Mouse (Mus musculus) myocyte (in vitro differentiated cells): ENCODE results near the gene Inhbb. TPM values are rescaled to one million over a fixed set of nuclear protein-coding genes. Genes with fewer than 3 reads are reported as not detected.

ENCODE experiments used
- H3K27me3 ChIP-seq: one replicate; pipeline ENCODE4 v1.6.1; 2011; ENCODE audit not compliant: control insufficient read depth, insufficient read depth, insufficient read length
- H3K36me3 ChIP-seq: one replicate; pipeline ENCODE4 v1.6.1; 2011; ENCODE audit not compliant: control insufficient read depth, insufficient read depth
- H3K4me2 ChIP-seq: one replicate; pipeline ENCODE4 v1.6.1; 2011; ENCODE audit warnings: low read depth, control low read depth
- H3K4me3 ChIP-seq: one replicate; pipeline ENCODE4 v1.5.1; 2011; ENCODE audit warnings: mild to moderate bottlenecking, control low read depth, moderate library complexity
- H3K79me2 ChIP-seq: one replicate; pipeline ENCODE4 v1.6.1; 2011; ENCODE audit not compliant: control insufficient read depth, insufficient read depth
- H3ac ChIP-seq: one replicate; pipeline ENCODE4 v1.6.1; 2011; ENCODE audit not compliant: control insufficient read depth, insufficient read length
- CEBPB ChIP-seq: IDR thresholded peaks from 2 replicates; pipeline ENCODE4 v1.6.1; 2011; ENCODE audit warnings: mild to moderate bottlenecking, moderate library complexity; ENCODE audit not compliant: poor library complexity, insufficient read depth, severe bottlenecking
- E2F4 ChIP-seq: IDR thresholded peaks from one replicate; pipeline ENCODE4 v1.6.1; 2011; ENCODE audit warnings: mild to moderate bottlenecking, control low read depth, moderate library complexity; ENCODE audit not compliant: insufficient read depth
- MAX ChIP-seq: IDR thresholded peaks from one replicate; pipeline ENCODE4 v1.6.1; 2011; ENCODE audit warnings: low read depth, mild to moderate bottlenecking, control low read depth
- MYOD1 ChIP-seq, 3 experiments: IDR thresholded peaks; one replicate each; pipeline ENCODE4 v1.6.1; 2011; ENCODE audit warnings: control low read depth in 2 of 3, low read depth in 2 of 3, mild to moderate bottlenecking in 2 of 3, moderate library complexity in 1 of 3; ENCODE audit not compliant: insufficient read length in 2 of 3, control insufficient read depth in 1 of 3
- MYOG ChIP-seq, 3 experiments: IDR thresholded peaks; one replicate each; pipeline ENCODE4 v1.6.1; 2011; ENCODE audit warnings: control low read depth in 2 of 3, low read depth in 2 of 3, mild to moderate bottlenecking in 2 of 3; ENCODE audit not compliant: insufficient read length in 2 of 3, control insufficient read depth in 1 of 3, insufficient read depth in 1 of 3
- POLR2A ChIP-seq: IDR thresholded peaks from one replicate; pipeline ENCODE4 v1.6.1; 2011; ENCODE audit warnings: low read depth, mild to moderate bottlenecking, control low read depth, moderate library complexity; ENCODE audit not compliant: insufficient read length
- POLR2AphosphoS2 ChIP-seq: IDR thresholded peaks from one replicate; pipeline ENCODE4 v1.6.1; 2011; ENCODE audit warnings: low read depth, control low read depth; ENCODE audit not compliant: insufficient read length
- REST ChIP-seq: IDR thresholded peaks from one replicate; pipeline ENCODE4 v1.6.1; 2011; ENCODE audit warnings: mild to moderate bottlenecking, control low read depth, moderate library complexity; ENCODE audit not compliant: insufficient read depth, insufficient read length
- SRF ChIP-seq: IDR thresholded peaks from one replicate; pipeline ENCODE4 v1.6.1; 2011; ENCODE audit warnings: low read depth; ENCODE audit not compliant: control insufficient read depth, insufficient read length
- TCF12 ChIP-seq: IDR thresholded peaks from one replicate; pipeline ENCODE4 v1.6.1; 2011; ENCODE audit warnings: mild to moderate bottlenecking, control low read depth; ENCODE audit not compliant: poor library complexity, insufficient read depth, severe bottlenecking
- TCF3 ChIP-seq: IDR thresholded peaks from one replicate; pipeline ENCODE4 v1.6.1; 2011; ENCODE audit warnings: low read depth, control low read depth; ENCODE audit not compliant: insufficient read length
- USF1 ChIP-seq: IDR thresholded peaks from one replicate; pipeline ENCODE4 v1.6.1; 2011; ENCODE audit warnings: low read depth, mild to moderate bottlenecking, control low read depth, moderate library complexity
- polyA plus RNA-seq: library from polyadenylated mRNA; unstranded; fragments of >200 nt; fragmentation: generic; extraction: Trizol; gene quantifications from one replicate; pipeline ENCODE4 v1.2.1, GENCODE M21; 2012; ENCODE audit warnings: missing spikeins

The Inhbb gene
- polyA plus RNA-seq, 1 experiment = 8.3 TPM

- peaks cover 7% of the 10 kb centered on the region for H3K27me3 ChIP-seq
- H3ac ChIP-seq = no peak overlapping the region
- H3K79me2 ChIP-seq = no peaks in the 10 kb centered on the region
- no peak overlapping the region for H3K4me3 ChIP-seq
- H3K36me3 ChIP-seq = no peaks in the 10 kb centered on the region
- no peak for TF ChIP-seq MYOG (IDR thresholded peaks at IDR 0.05; ENCODE audit: control insufficient read depth in 1 of 3, insufficient read depth in 1 of 3, insufficient read length in 2 of 3, low read depth in 2 of 3)
- no peak for TF ChIP-seq USF1
- TF ChIP-seq POLR2AphosphoS2 = no peak
- no peak for TF ChIP-seq MAX
- TF ChIP-seq SRF = no peak
- no peak for TF ChIP-seq MYOD1 (IDR thresholded peaks at IDR 0.05; ENCODE audit: control insufficient read depth in 1 of 3, insufficient read length in 2 of 3, low read depth in 2 of 3)
- TF ChIP-seq REST = no peak
- TF ChIP-seq TCF3 = no peak
- no peak overlapping the region for H3K4me2 ChIP-seq
These were observed 5.4 kb downstream of the Inhbb start for GRCm38 (mm10) chr1:119416610-119417009.

- TF ChIP-seq CEBPB (no peak), POLR2A (no peak), MAX (no peak), REST (no peak), SRF (no peak), MYOD1 (IDR thresholded peaks at IDR 0.05; ENCODE audit: control insufficient read depth in 1 of 3, insufficient read length in 2 of 3, low read depth in 2 of 3) (no peak), POLR2AphosphoS2 (no peak), TCF12 (no peak)
- Histone ChIP-seq H3K27me3 (peaks cover 7% of the 10 kb centered on the region), H3K4me2 (no peak overlapping the region)
These were observed 5.9 kb downstream of the Inhbb start for GRCm38 (mm10) chr1:119416177-119416576.

GRCm38 (mm10) chr1:119415151-119415550 lies 6.9 kb downstream of the Inhbb start:
- H3K36me3 ChIP-seq = no peaks in the 10 kb centered on the region

More at GRCm38 (mm10) chr1:119416177-119416576, 5.9 kb downstream of the Inhbb start:
- H3K4me3 ChIP-seq = no peak overlapping the region
- H3K36me3 ChIP-seq = no peaks in the 10 kb centered on the region
- no peak overlapping the region for H3ac ChIP-seq
- H3K79me2 ChIP-seq = no peaks in the 10 kb centered on the region

GRCm38 (mm10) chr1:119410661-119411060 lies 11.4 kb downstream of the Inhbb start:
- Histone ChIP-seq H3K4me2 (no peak overlapping the region), H3K79me2 (no peaks in the 10 kb centered on the region), H3ac (no peak overlapping the region), H3K36me3 (no peaks in the 10 kb centered on the region), H3K4me3 (no peak overlapping the region), H3K27me3 (no peaks in the 10 kb centered on the region)
- TF ChIP-seq SRF = no peak
- no peak for TF ChIP-seq POLR2A
- TF ChIP-seq E2F4 = no peak
- no peak for TF ChIP-seq REST
- TF ChIP-seq MYOD1 (IDR thresholded peaks at IDR 0.05; ENCODE audit: control insufficient read depth in 1 of 3, insufficient read length in 2 of 3, low read depth in 2 of 3) = no peak

More at GRCm38 (mm10) chr1:119415151-119415550, 6.9 kb downstream of the Inhbb start:
- TF ChIP-seq POLR2A (no peak), REST (no peak), E2F4 (no peak), SRF (no peak), CEBPB (no peak), POLR2AphosphoS2 (no peak), MYOD1 (IDR thresholded peaks at IDR 0.05; ENCODE audit: control insufficient read depth in 1 of 3, insufficient read length in 2 of 3, low read depth in 2 of 3) (no peak), USF1 (no peak), MAX (no peak), TCF3 (no peak), MYOG (IDR thresholded peaks at IDR 0.05; ENCODE audit: control insufficient read depth in 1 of 3, insufficient read depth in 1 of 3, insufficient read length in 2 of 3, low read depth in 2 of 3) (no peak), TCF12 (no peak)
- Histone ChIP-seq H3K27me3 (peaks cover under 1% of the 10 kb centered on the region), H3K4me2 (no peak overlapping the region), H3ac (no peak overlapping the region), H3K79me2 (no peaks in the 10 kb centered on the region), H3K4me3 (no peak overlapping the region)

- no peak overlapping the region for H3K4me3 ChIP-seq
- no peaks in the 10 kb centered on the region for H3K27me3 ChIP-seq
- no peaks in the 10 kb centered on the region for H3K36me3 ChIP-seq
- H3ac ChIP-seq = no peak overlapping the region
- no peak for TF ChIP-seq REST
- TF ChIP-seq CEBPB = no peak
- no peak for TF ChIP-seq SRF
- TF ChIP-seq MAX = no peak
- TF ChIP-seq POLR2AphosphoS2 = no peak
- H3K4me2 ChIP-seq = no peak overlapping the region
- H3K79me2 ChIP-seq = no peaks in the 10 kb centered on the region
These were observed 12.4 kb downstream of the Inhbb start for GRCm38 (mm10) chr1:119409599-119410168.
